Mouse (Mus musculus) midbrain, postnatal 0 days (tissue): ENCODE results near the gene Rem2. TPM values are rescaled to one million over a fixed set of nuclear protein-coding genes. Genes with fewer than 3 reads are reported as not detected.

Experiments
- ATAC-seq: fragments of 200-750 bp; cut with Nextera tagmentation; 2 replicates; pipeline ENCODE4 v1.8.0; 2017; ENCODE audit warnings: moderate number of reproducible peaks, mild to moderate bottlenecking, moderate TSS enrichment, moderate library complexity; ENCODE audit not compliant: low FRiP score
- DNase-seq: peaks from one replicate; pipeline ENCODE4 v3.0.0-alpha.2; 2015; ENCODE audit warnings: low spot score
- H3K27ac ChIP-seq: fragments of 300-500 bp; sonication (generic); 2 replicates; pipeline ENCODE4 v1.5.1; 2014; ENCODE audit warnings: low read depth, mild to moderate bottlenecking, low read length, mixed read lengths
- H3K27me3 ChIP-seq: fragments of 300-500 bp; sonication (generic); 2 replicates; pipeline ENCODE4 v1.6.1; 2014; ENCODE audit warnings: low read length, control low read depth, mixed read lengths; ENCODE audit not compliant: insufficient read depth
- H3K36me3 ChIP-seq: fragments of 300-500 bp; sonication (generic); 2 replicates; pipeline ENCODE4 v1.6.1; 2014; ENCODE audit warnings: low read length, control low read depth, mixed read lengths; ENCODE audit not compliant: insufficient read depth
- H3K4me1 ChIP-seq: fragments of 300-500 bp; sonication (generic); 2 replicates; pipeline ENCODE4 v1.6.1; 2014; ENCODE audit warnings: mild to moderate bottlenecking, control low read depth, antibody characterized with exemption, low read length, mixed read lengths; ENCODE audit not compliant: insufficient read depth
- H3K4me2 ChIP-seq: fragments of 300-500 bp; sonication (generic); 2 replicates; pipeline ENCODE4 v1.6.1; 2014; ENCODE audit warnings: low read depth, mild to moderate bottlenecking, low read length, mixed read lengths; ENCODE audit not compliant: poor library complexity, severe bottlenecking
- H3K4me3 ChIP-seq: fragments of 300-500 bp; sonication (generic); 2 replicates; pipeline ENCODE4 v1.5.1; 2014; ENCODE audit warnings: low read depth, mild to moderate bottlenecking, low read length, moderate library complexity
- H3K9ac ChIP-seq: fragments of 300-500 bp; sonication (generic); replicated peaks from 2 replicates; pipeline ENCODE4 v1.6.1; 2014; ENCODE audit warnings: mild to moderate bottlenecking, low read length, moderate library complexity, mixed read lengths; ENCODE audit not compliant: poor library complexity, severe bottlenecking
- H3K9me3 ChIP-seq: fragments of 300-500 bp; sonication (generic); 2 replicates; pipeline ENCODE4 v1.6.1; 2016; ENCODE audit warnings: low read length, control low read depth
- CTCF ChIP-seq: IDR thresholded peaks from 2 replicates; pipeline ENCODE4 v1.5.1; 2016; ENCODE audit warnings: antibody characterized with exemption, mild to moderate bottlenecking
- WGBS: fragments of 180-500 bp; shearing (Covaris S2); extraction: QIAGEN DNeasy Blood & Tissue Kit; methylation state at CpG from one replicate; pipeline ENCODE4 v1.1.7; 2014; 5-methylcytosine and 5-hydroxymethylcytosine counted together
- polyA plus RNA-seq: library from polyadenylated mRNA; unstranded; fragments of >200 nt; fragmentation: Nextera tagmentation; extraction: Ambion mirVana; gene quantifications from 2 replicates; pipeline ENCODE4 v1.2.1, GENCODE M21; 2015
- total RNA-seq: library from RNA; depleted of rRNA; stranded (reverse); fragments of >200 nt; gene quantifications from 2 replicates; pipeline ENCODE4 v1.2.3, GENCODE M21; 2014

The Rem2 gene
- total and polyA plus RNA-seq, 2 experiments from 2014 or later, result 34.0 to 47.4 TPM

DNA sequence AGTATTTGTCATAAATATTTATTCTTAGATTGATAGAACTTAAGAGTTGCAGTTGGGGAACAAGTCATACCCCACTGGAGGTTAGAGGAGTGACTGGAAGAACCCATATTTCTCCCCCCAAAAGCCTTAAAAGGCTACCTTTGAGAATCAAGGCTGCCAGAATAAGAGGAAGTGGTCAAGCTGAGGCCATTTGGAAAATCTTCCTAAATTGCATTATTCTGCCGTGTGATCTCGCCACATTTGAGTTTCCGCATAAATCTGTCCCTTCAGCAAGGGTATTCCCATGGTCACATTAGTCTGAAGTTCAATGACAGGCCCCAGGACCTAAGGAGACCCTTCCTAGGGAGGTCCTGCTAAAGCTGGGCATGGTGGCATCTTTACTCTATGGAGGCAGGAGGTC is 33.4 kb upstream of the Rem2 start:
- no peak overlapping the region for H3K4me2 ChIP-seq
- H3K9ac ChIP-seq, result no peak overlapping the region
- no peak for ATAC-seq
- TF ChIP-seq CTCF, result no peak
- no peaks in the 10 kb centered on the region for H3K4me1 ChIP-seq
- H3K27ac ChIP-seq, result no peak overlapping the region
- WGBS, result 82% methylated on average over 3 of the region's 3 CpGs
- no peak overlapping the region for H3K4me3 ChIP-seq
- no peaks in the 10 kb centered on the region for H3K27me3 ChIP-seq
- peaks cover 3% of the 10 kb centered on the region; the same call in 1 of the 2 replicates for H3K36me3 ChIP-seq
- H3K9me3 ChIP-seq, result no peaks in the 10 kb centered on the region
- DNase-seq, result no peak

DNA sequence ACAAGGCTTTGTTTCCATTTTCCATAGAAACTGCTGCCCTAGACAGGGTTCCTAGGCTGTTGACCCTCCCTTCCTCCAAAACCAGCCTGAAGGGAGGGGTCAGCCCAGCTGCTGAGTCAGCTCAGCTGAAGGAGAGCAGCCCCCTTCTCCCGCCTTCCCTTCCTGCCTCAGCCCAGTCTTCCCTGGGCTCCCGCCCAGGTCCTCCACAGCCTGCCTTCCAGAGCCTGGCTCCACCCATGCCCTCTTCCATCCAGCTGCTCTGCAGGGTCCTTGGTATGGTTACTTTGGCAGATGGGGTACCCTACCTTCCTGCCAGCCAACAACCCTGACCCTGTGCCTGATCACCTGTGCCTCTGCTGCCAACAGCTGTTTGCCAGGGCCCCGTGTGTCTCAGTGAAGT is 32.7 kb upstream of the Rem2 start:
- Histone ChIP-seq H3K36me3 (peaks cover 3% of the 10 kb centered on the region; the same call in 1 of the 2 replicates), H3K27ac (no peak overlapping the region), H3K4me3 (no peak overlapping the region), H3K27me3 (no peaks in the 10 kb centered on the region), H3K9ac (no peak overlapping the region), H3K4me2 (no peak overlapping the region), H3K9me3 (no peaks in the 10 kb centered on the region), H3K4me1 (no peaks in the 10 kb centered on the region)
- 50% methylated on average over 3 of the region's 3 CpGs for WGBS
- ATAC-seq (no peak), DNase-seq (no peak)
- TF ChIP-seq CTCF, result no peak

DNA sequence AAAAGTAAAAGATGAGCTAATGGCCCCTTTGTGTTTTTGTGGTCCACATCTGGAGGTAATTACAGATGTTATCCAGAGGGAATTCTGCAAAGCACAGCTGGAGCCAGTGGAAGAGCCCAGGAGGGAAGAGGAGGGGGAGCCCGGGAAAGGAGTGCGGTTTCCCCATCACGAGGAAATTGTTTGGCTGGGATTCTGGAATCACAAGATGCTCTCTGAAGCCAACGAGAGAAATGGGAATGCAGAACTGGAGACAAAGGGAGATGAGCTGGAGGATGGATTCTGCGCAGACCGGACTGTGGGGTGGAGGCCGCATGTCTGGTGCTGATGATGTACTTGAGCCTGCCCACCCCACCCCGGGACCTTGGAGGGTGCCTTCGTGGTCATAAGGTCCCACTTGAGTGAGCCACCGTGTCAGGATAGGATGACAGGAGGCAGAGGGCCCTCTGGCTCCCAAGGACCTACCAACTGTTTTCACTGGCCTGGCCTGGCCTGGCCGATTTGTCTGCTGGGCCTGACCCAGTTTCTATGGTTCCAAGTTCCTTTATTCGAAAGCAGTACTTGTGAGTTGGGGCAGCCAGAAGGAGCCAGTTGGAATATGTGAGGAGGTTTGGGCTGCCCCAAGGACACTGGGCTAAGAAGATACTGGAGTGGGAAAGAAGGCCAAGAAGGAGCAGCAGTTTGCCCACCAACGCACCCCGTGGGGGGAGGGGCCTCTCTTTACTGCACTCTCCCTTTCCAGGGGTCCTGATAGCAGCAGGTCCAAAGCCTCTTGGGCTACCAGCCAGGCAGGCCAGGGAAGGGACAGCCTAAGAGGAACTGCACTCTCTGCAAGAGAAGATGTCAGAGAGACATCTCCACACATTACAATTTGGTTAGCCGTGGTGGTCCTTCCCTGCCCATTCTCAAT is 31.9 kb upstream of the Rem2 start:
- Histone ChIP-seq H3K9me3 (no peaks in the 10 kb centered on the region), H3K36me3 (no peaks in the 10 kb centered on the region), H3K27me3 (no peaks in the 10 kb centered on the region), H3K9ac (no peak overlapping the region), H3K4me1 (no peaks in the 10 kb centered on the region), H3K4me3 (no peak overlapping the region), H3K4me2 (no peak overlapping the region), H3K27ac (no peak overlapping the region)
- WGBS, result 69% methylated on average over 15 of the region's 15 CpGs
- no peak for TF ChIP-seq CTCF
- DNase-seq, result no peak
- ATAC-seq, result no peak

DNA sequence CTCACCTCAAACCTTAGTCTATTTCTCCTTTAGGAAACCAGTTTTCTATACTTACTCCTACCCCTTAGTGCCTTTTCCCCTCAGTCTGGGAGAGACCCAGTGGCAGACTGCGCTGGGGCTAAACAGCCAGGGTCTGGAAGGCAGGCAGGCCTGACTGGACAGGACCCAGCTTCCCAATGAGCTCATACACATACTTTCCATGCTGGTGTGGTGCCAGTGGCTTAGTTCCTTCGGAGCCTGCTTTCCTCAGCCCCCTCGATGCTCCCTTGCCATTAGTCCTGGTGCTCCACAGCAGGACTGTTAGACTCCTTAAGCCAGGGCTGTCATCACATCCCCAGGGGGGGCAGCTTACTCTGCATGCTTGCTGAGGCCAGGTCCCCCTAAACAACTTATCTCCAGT is 30.4 kb upstream of the Rem2 start:
- DNase-seq (no peak), ATAC-seq (no peak)
- Histone ChIP-seq H3K4me2 (no peak overlapping the region), H3K27me3 (no peaks in the 10 kb centered on the region), H3K4me1 (no peaks in the 10 kb centered on the region), H3K4me3 (no peak overlapping the region), H3K9ac (no peak overlapping the region), H3K9me3 (no peaks in the 10 kb centered on the region), H3K36me3 (no peaks in the 10 kb centered on the region), H3K27ac (no peak overlapping the region)
- no peak for TF ChIP-seq CTCF
- 47% methylated on average over 3 of the region's 3 CpGs for WGBS

DNA sequence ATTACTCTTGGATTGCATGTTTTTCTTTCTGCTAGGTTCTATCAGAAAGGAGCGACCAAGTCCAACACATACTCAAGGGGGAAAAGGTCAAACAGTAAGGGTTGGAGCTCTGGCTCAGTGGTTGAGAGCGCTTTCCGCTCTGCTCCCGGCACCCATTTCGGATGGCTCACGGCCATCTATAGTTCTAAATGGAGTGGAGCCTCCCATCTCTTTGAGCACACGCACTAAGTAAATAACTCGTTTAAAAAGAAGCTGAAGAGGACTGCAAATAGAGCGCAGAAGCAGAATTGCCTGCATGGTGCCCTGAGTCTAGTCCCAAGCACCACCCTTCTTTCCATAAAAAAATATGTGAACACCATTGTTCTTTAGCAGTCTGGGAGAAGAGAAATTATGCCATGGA is 22.3 kb upstream of the Rem2 start:
- no peak for TF ChIP-seq CTCF
- H3K36me3 ChIP-seq, result no peaks in the 10 kb centered on the region
- H3K4me2 ChIP-seq, result no peak overlapping the region
- H3K4me1 ChIP-seq, result no peaks in the 10 kb centered on the region
- 91% methylated on average over 9 of the region's 9 CpGs for WGBS
- no peak overlapping the region for H3K4me3 ChIP-seq
- no peak for ATAC-seq
- no peak for DNase-seq
- no peaks in the 10 kb centered on the region for H3K9me3 ChIP-seq
- H3K9ac ChIP-seq, result no peak overlapping the region
- H3K27ac ChIP-seq, result no peak overlapping the region
- H3K27me3 ChIP-seq, result no peaks in the 10 kb centered on the region

DNA sequence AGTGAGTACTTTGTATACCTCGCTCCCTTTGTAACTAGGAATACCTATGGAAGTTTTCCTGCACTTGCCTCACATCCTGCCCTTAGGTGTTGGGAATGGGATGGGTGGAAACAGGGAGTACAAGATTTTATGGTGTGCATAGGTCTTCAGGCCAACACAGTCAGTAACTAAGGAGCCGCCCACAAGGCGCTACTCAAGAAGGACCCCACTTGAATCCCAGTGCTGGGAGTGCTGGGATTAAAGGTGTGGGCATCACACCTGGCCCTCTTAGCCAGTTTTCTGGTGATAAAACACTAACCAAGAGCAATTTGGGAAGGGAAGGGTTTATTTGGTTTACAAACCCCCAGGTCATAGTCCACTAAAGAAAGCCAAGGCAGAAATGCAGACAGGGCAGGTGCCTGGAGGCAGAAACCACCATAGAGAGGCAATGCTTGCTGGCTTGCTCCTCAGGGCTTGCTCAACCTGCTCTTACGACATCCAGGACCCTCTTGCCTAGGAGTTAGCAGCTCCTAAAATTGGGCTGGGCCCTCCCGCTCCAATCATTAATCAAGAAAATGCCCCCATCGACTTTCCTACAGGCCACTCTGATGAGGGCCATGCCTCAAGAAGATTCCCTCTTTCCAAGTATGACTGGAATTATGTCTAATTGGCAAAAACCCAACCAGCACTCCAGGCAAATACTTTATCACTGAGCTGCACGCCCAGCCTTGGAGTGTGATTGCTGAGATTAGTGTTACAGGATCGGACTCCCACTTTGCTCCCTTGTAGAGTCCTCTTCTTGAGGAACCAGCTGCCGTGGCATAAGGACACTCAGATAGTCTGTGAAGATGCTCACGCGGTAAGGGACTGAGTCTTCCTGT is 21.0 kb upstream of the Rem2 start:
- no peak for DNase-seq
- no peaks in the 10 kb centered on the region for H3K4me1 ChIP-seq
- no peak overlapping the region for H3K4me3 ChIP-seq
- WGBS, result 84% methylated on average over 11 of the region's 11 CpGs
- no peaks in the 10 kb centered on the region for H3K9me3 ChIP-seq
- no peaks in the 10 kb centered on the region for H3K36me3 ChIP-seq
- H3K27ac ChIP-seq, result no peak overlapping the region
- no peak for ATAC-seq
- no peak overlapping the region for H3K9ac ChIP-seq
- no peaks in the 10 kb centered on the region for H3K27me3 ChIP-seq
- no peak for TF ChIP-seq CTCF
- H3K4me2 ChIP-seq, result no peak overlapping the region
